Mouse (Mus musculus): ENCODE results near the gene Nmi. TPM values are rescaled to one million over a fixed set of nuclear protein-coding genes. Genes with fewer than 3 reads are reported as not detected.

The Nmi gene
- polyA plus RNA-seq, 1 experiment from 2014 or later, result 10.5 TPM

- no peak for ATAC-seq (ENCODE audit: insufficient number of reproducible peaks, low FRiP score)
- WGBS, result 25% methylated on average over 6 of the region's 6 CpGs
- no peaks in the 10 kb centered on the region for H3K27me3 ChIP-seq (replicated peaks)
- no peak overlapping the region for H3K9ac ChIP-seq
- H3K9me3 ChIP-seq (replicated peaks), result no peaks in the 10 kb centered on the region
- H3K36me3 ChIP-seq, result no peaks in the 10 kb centered on the region
- peaks cover 9% of the 10 kb centered on the region; the same call in 1 of the 2 replicates for H3K4me1 ChIP-seq (replicated peaks)
- H3K4me3 ChIP-seq, result no peak overlapping the region
- H3K27ac ChIP-seq (ENCODE audit: poor library complexity, severe bottlenecking), result no peak overlapping the region
- H3K4me2 ChIP-seq, result no peak overlapping the region; the same call in 1 of the 2 replicates
Measured at GRCm38 (mm10) chr2:51912740-51913139, 60.6 kb downstream of the Nmi start.

GRCm38 (mm10) chr2:51911864-51912263, 61.4 kb downstream of the Nmi start:
- Histone ChIP-seq H3K9me3 (replicated peaks) (no peaks in the 10 kb centered on the region), H3K4me1 (replicated peaks) (peaks cover 9% of the 10 kb centered on the region; the same call in 1 of the 2 replicates), H3K27me3 (replicated peaks) (no peaks in the 10 kb centered on the region), H3K4me2 (no peak overlapping the region), H3K27ac (ENCODE audit: poor library complexity, severe bottlenecking) (no peak overlapping the region), H3K9ac (no peak overlapping the region), H3K4me3 (no peak overlapping the region), H3K36me3 (no peaks in the 10 kb centered on the region)
- ATAC-seq (ENCODE audit: insufficient number of reproducible peaks, low FRiP score), result no peak
- 83% methylated on average over 2 of the region's 2 CpGs for WGBS

- H3K27ac ChIP-seq (ENCODE audit: poor library complexity, severe bottlenecking), result no peak overlapping the region
- H3K9me3 ChIP-seq (replicated peaks), result no peaks in the 10 kb centered on the region
- H3K4me2 ChIP-seq, result no peak overlapping the region
- H3K4me1 ChIP-seq (replicated peaks), result peaks cover 5% of the 10 kb centered on the region; the same call in 1 of the 2 replicates
- no peak overlapping the region for H3K9ac ChIP-seq
- no peak for ATAC-seq (ENCODE audit: insufficient number of reproducible peaks, low FRiP score)
- H3K27me3 ChIP-seq (replicated peaks), result no peaks in the 10 kb centered on the region
- WGBS, result 67% methylated on average over 4 of the region's 4 CpGs
- H3K4me3 ChIP-seq, result no peak overlapping the region
- H3K36me3 ChIP-seq, result no peaks in the 10 kb centered on the region
Measured at GRCm38 (mm10) chr2:51907538-51908110, 65.7 kb downstream of the Nmi start.

GRCm38 (mm10) chr2:51905637-51906036, 67.7 kb downstream of the Nmi start:
- H3K36me3 ChIP-seq, result no peaks in the 10 kb centered on the region
- no peak overlapping the region for H3K27ac ChIP-seq (ENCODE audit: poor library complexity, severe bottlenecking)
- 83% methylated on average over 8 of the region's 8 CpGs for WGBS
- H3K4me3 ChIP-seq, result no peak overlapping the region
- no peaks in the 10 kb centered on the region for H3K4me1 ChIP-seq (replicated peaks)
- no peak overlapping the region for H3K9ac ChIP-seq
- H3K9me3 ChIP-seq (replicated peaks), result no peaks in the 10 kb centered on the region
- ATAC-seq (ENCODE audit: insufficient number of reproducible peaks, low FRiP score), result no peak
- no peak overlapping the region for H3K4me2 ChIP-seq
- H3K27me3 ChIP-seq (replicated peaks), result no peaks in the 10 kb centered on the region

Other genes starting within 250 kb of the Nmi start
- 11.7 and 12.7 TPM in 2 replicates for gene Rbm43, start 38.3 kb downstream of the Nmi start, polyA plus RNA-seq (2016; fragmentation: Nextera tagmentation; extraction: Ambion mirVana)
- gene Tnfaip6, start 64.5 kb upstream of the Nmi start, polyA plus RNA-seq (2016; fragmentation: Nextera tagmentation; extraction: Ambion mirVana), result 4.9 and 5.7 TPM in 2 replicates
- gene Rif1, start 99.3 kb upstream of the Nmi start, polyA plus RNA-seq (2016; fragmentation: Nextera tagmentation; extraction: Ambion mirVana), result 33.0 and 34.6 TPM in 2 replicates

Data from heart, embryonic 12.5 days (tissue).